Mouse (Mus musculus) ES-Bruce4 (cell line): ENCODE data around the gene Plppr5. TPM values are rescaled to one million over a fixed set of nuclear protein-coding genes. Genes with fewer than 3 reads are reported as not detected.

Experiments used
- H3K27ac ChIP-seq: 2 replicates; pipeline ENCODE4 v1.5.1; 2012; ENCODE audit warnings: low read length, inconsistent platforms; ENCODE audit not compliant: insufficient read depth
- H3K27me3 ChIP-seq: 2 replicates; pipeline ENCODE4 v1.6.1; 2012; ENCODE audit warnings: mild to moderate bottlenecking, low read length, inconsistent platforms; ENCODE audit not compliant: control insufficient read depth, poor library complexity, insufficient read depth, severe bottlenecking
- H3K36me3 ChIP-seq: 2 replicates; pipeline ENCODE4 v1.6.1; 2012; ENCODE audit warnings: inconsistent platforms, mild to moderate bottlenecking, low read length, moderate library complexity; ENCODE audit not compliant: control insufficient read depth, poor library complexity, insufficient read depth, severe bottlenecking
- H3K4me1 ChIP-seq: one replicate; pipeline ENCODE4 v1.8.1; 2011; ENCODE audit warnings: low read length; ENCODE audit not compliant: control insufficient read depth, insufficient read depth
- H3K4me3 ChIP-seq: 2 replicates; pipeline ENCODE4 v1.5.1; 2011; ENCODE audit warnings: low read depth, mild to moderate bottlenecking, low read length
- H3K9ac ChIP-seq: 2 replicates; pipeline ENCODE4 v1.6.1; 2012; ENCODE audit warnings: low read depth, mild to moderate bottlenecking, inconsistent platforms; ENCODE audit not compliant: poor library complexity, severe bottlenecking
- H3K9me3 ChIP-seq: replicated peaks from 2 replicates; pipeline ENCODE4 v1.6.1; 2012; ENCODE audit warnings: mild to moderate bottlenecking, low read length, inconsistent platforms; ENCODE audit not compliant: control insufficient read depth, poor library complexity, insufficient read depth, severe bottlenecking
- CTCF ChIP-seq: IDR thresholded peaks from one replicate; pipeline ENCODE4 v1.8.1; 2011; ENCODE audit warnings: low read depth, low read length
- EP300 ChIP-seq: IDR thresholded peaks from 2 replicates; pipeline ENCODE4 v1.6.1; 2011; ENCODE audit warnings: low read depth, low read length; ENCODE audit not compliant: insufficient read depth
- POLR2A ChIP-seq: IDR thresholded peaks from one replicate; pipeline ENCODE4 v1.8.1; 2011; ENCODE audit warnings: low read length; ENCODE audit not compliant: insufficient read depth
- polyA plus RNA-seq: library from polyadenylated mRNA; stranded (reverse); fragments of >200 nt; gene quantifications from 2 replicates; pipeline ENCODE4 v1.2.4, GENCODE M21; 2011; ENCODE audit warnings: low read depth; ENCODE audit not compliant: missing spikeins, insufficient read depth, insufficient read length

Plppr5 gene
- polyA plus RNA-seq, 1 experiment: not detected

GRCm38 (mm10) chr3:117729121-117730072 lies 154.8 kb downstream of the Plppr5 start:
- H3K4me3 ChIP-seq: no peak overlapping the region
- no peak for TF ChIP-seq EP300
- TF ChIP-seq POLR2A: no peak
- TF ChIP-seq CTCF: no peak
- H3K27me3 ChIP-seq: no peaks in the 10 kb centered on the region
- no peaks in the 10 kb centered on the region for H3K9me3 ChIP-seq
- H3K4me1 ChIP-seq: no peaks in the 10 kb centered on the region
- no peaks in the 10 kb centered on the region for H3K36me3 ChIP-seq
- no peak overlapping the region for H3K9ac ChIP-seq
- H3K27ac ChIP-seq: no peak overlapping the region

DNA sequence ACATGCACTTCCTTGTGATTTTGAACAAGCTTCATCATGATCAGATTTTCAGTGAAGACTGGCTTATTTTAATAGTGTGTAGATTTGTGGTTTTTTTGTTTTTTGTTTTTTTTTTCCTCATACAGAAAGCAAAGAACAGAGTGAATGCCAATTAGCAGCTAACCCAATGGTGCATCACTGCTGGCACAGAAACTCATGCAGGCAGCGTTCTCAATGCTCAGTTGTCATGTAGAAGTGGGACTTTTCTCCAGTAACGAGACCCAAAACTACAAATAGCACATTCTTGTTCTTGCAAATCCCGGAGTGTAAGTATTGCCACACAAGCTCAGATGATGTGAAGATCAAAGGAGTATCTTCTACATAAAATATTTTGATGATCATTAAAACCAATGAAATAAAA lies 156.9 kb downstream of the Plppr5 start:
- Histone ChIP-seq H3K4me1 (no peaks in the 10 kb centered on the region), H3K36me3 (no peaks in the 10 kb centered on the region), H3K27me3 (no peaks in the 10 kb centered on the region), H3K27ac (no peak overlapping the region), H3K9me3 (no peaks in the 10 kb centered on the region), H3K9ac (no peak overlapping the region), H3K4me3 (no peak overlapping the region)
- no peak for TF ChIP-seq EP300
- no peak for TF ChIP-seq CTCF
- no peak for TF ChIP-seq POLR2A

DNA sequence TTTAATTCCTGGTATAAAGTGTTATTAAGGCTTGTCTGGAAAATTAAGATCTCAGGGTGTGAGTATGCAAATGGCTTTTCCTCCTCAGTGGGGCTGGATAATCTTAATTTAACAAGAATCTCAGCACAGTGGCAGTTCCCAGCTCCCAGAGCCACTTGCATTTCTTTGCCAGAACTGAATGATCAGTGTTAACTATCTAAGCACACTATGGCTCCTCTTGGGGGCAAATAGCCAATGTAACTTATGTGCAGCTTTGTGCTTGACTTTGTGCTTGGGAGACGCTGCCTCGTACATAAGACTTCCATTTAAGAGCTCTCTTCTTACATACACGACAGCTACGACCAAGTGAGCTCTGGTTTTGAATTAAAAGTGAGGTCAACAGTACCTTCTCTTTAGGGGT lies 158.0 kb downstream of the Plppr5 start:
- no peaks in the 10 kb centered on the region for H3K4me1 ChIP-seq
- H3K9me3 ChIP-seq: no peaks in the 10 kb centered on the region
- H3K27ac ChIP-seq: no peak overlapping the region

More for the DNA sequence above, 158.0 kb downstream of the Plppr5 start:
- Histone ChIP-seq H3K4me3 (no peak overlapping the region), H3K36me3 (no peaks in the 10 kb centered on the region), H3K27me3 (no peaks in the 10 kb centered on the region), H3K9ac (no peak overlapping the region)
- no peak for TF ChIP-seq CTCF
- TF ChIP-seq POLR2A: no peak
- TF ChIP-seq EP300: no peak

Other genes starting within 250 kb of the Plppr5 start
- not detected in 2 replicates for gene Plppr4, start 214.0 kb upstream of the Plppr5 start, polyA plus RNA-seq